Mouse (Mus musculus) kidney, embryonic 16.5 days (tissue): Measurements from ENCODE around the gene Olfr1065. TPM values are rescaled to one million over a fixed set of nuclear protein-coding genes. Genes with fewer than 3 reads are reported as not detected.
"Not testable (repeated sequence)": the region's sequence is repeated elsewhere in the genome, so short reads cannot be mapped to it uniquely, and the experiment has no call there.

ENCODE experiments used
- ATAC-seq: fragments of 200-750 bp; cut with Nextera tagmentation; 2 replicates; pipeline ENCODE4 v1.8.0; 2017; ENCODE audit warnings: moderate TSS enrichment; ENCODE audit not compliant: low FRiP score, low TSS enrichment
- H3K27ac ChIP-seq: fragments of 300-500 bp; sonication (generic); 2 replicates; pipeline ENCODE4 v1.5.1; 2014; ENCODE audit warnings: low read length
- H3K27me3 ChIP-seq: fragments of 300-500 bp; sonication (generic); 2 replicates; pipeline ENCODE4 v1.6.1; 2014; ENCODE audit warnings: low read length, control low read depth, mixed read lengths; ENCODE audit not compliant: insufficient read depth
- H3K36me3 ChIP-seq: fragments of 300-500 bp; sonication (generic); 2 replicates; pipeline ENCODE4 v1.6.1; 2014; ENCODE audit warnings: low read length, control low read depth, mixed read lengths; ENCODE audit not compliant: insufficient read depth
- H3K4me1 ChIP-seq: fragments of 300-500 bp; sonication (generic); 2 replicates; pipeline ENCODE4 v1.6.1; 2014; ENCODE audit warnings: low read length, control low read depth, mixed read lengths; ENCODE audit not compliant: insufficient read depth
- H3K4me2 ChIP-seq: fragments of 300-500 bp; sonication (generic); replicated peaks from 2 replicates; pipeline ENCODE4 v1.6.1; 2014; ENCODE audit warnings: low read depth, low read length
- H3K4me3 ChIP-seq: fragments of 300-500 bp; sonication (generic); 2 replicates; pipeline ENCODE4 v1.5.1; 2014; ENCODE audit warnings: mild to moderate bottlenecking, low read length
- H3K9ac ChIP-seq: fragments of 300-500 bp; sonication (generic); replicated peaks from 2 replicates; pipeline ENCODE4 v1.6.1; 2014; ENCODE audit warnings: low read length
- H3K9me3 ChIP-seq: fragments of 300-500 bp; sonication (generic); 2 replicates; pipeline ENCODE4 v1.6.1; 2016; ENCODE audit warnings: low read length, control low read depth
- WGBS: fragments of 180-500 bp; shearing (Covaris S2); extraction: QIAGEN DNeasy Blood & Tissue Kit; methylation state at CpG from one replicate; pipeline ENCODE4 v1.1.7; 2014; 5-methylcytosine and 5-hydroxymethylcytosine counted together
- polyA plus RNA-seq: library from polyadenylated mRNA; unstranded; fragments of >200 nt; fragmentation: Nextera tagmentation; extraction: Ambion mirVana; gene quantifications from 2 replicates; pipeline ENCODE4 v1.2.1, GENCODE M21; 2015

Olfr1065 gene
- polyA plus RNA-seq = not detected in 2 replicates

- not testable (repeated sequence) for H3K27me3 ChIP-seq, H3K36me3 ChIP-seq, ATAC-seq, H3K9me3 ChIP-seq, H3K4me2 ChIP-seq, H3K4me1 ChIP-seq, H3K4me3 ChIP-seq, H3K9ac ChIP-seq, H3K27ac ChIP-seq
- WGBS = no CpG with 5 or more reads among the region's 1 CpGs
Measured at GRCm38 (mm10) chr2:86450491-86450890, at the start of gene Olfr1065. Olfr1065 (minus strand) TSS chr2:86450591.

DNA sequence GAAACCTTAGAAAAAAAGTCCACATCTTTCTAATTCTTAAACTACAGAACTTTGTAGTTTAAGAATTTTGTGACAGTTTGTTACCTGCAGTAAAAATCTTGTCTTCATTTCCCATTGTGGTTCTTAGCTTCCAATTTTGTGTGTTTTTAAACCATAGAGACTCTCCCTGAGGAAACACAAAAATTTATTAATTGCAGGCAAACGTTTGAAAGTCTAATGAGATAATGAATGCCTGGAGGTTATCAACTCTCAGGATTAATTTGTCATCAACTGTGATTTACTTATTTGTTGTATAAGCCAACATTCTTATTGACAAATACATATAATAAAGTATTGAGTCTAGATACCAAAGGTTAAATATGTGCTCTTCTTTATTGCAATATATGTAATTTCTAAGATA, 36.9 kb upstream of the Olfr1065 start, which contains the start of gene Olfr228:
Olfr228 (minus strand) TSS at position 101 of the 400 bp plus-strand sequence.
- Histone ChIP-seq H3K27ac (no peak within 1 kb of the TSS), H3K36me3 (no peaks in the 10 kb centered on the region), H3K4me3 (no peak within 1 kb of the TSS), H3K9ac (no peak within 1 kb of the TSS), H3K9me3 (no peaks in the 10 kb centered on the region), H3K4me2 (no peak within 1 kb of the TSS), H3K27me3 (no peaks in the 10 kb centered on the region), H3K4me1 (no peaks in the 10 kb centered on the region)
- 38% methylated on average over 1 of the region's 1 CpGs for WGBS
- ATAC-seq = no peak

DNA sequence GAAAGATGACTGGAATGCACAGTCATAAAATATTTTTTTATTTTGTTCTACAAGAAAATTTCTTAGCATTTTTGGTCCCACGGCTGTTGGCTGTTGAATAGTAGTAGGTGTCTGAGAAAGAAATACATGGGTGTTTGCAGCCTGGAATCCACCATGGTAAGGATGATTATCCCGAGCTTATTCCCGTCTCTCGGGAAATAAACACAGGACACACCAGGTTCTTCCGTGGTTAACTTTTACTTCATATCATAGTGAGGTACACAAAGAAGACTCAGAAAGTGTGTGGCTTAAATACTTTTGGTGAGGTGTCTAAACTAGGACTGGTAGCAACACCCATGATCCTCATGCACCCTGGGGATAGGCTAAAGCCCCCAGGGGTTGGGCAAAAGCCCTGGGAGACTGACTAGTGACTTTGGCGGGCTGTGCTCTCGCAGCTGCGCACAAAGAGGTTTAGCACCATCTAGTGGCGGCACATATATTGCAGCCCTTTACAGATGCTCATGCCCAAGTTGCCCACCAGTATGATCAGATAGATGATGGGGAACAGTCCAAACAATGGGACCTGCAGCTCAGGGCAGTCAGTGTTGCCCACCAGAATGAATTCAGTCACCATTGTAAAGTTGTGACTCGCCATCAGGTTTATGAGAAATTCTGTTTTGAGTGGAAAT, 14.2 kb upstream of the Olfr1065 start:
- Histone ChIP-seq H3K27ac (no peak overlapping the region), H3K4me2 (peak overlapping the region; percentile 29; the same call in 1 of the 2 replicates), H3K27me3 (no peaks in the 10 kb centered on the region), H3K9me3 (no peaks in the 10 kb centered on the region), H3K4me1 (no peaks in the 10 kb centered on the region), H3K9ac (no peak overlapping the region), H3K36me3 (no peaks in the 10 kb centered on the region), H3K4me3 (no peak overlapping the region)
- ATAC-seq = 0 out of 2 replicates have a peak, but pooled peaks have one; percentile 27
- 40% methylated on average over 10 of the region's 10 CpGs for WGBS

- 77% methylated on average over 1 of the region's 1 CpGs for WGBS
- Histone ChIP-seq H3K4me1 (no peaks in the 10 kb centered on the region), H3K27ac (no peak overlapping the region), H3K9me3 (no peaks in the 10 kb centered on the region), H3K9ac (no peak overlapping the region), H3K4me2 (no peak overlapping the region), H3K4me3 (no peak overlapping the region), H3K36me3 (no peaks in the 10 kb centered on the region), H3K27me3 (no peaks in the 10 kb centered on the region)
- no peak for ATAC-seq
Measured at GRCm38 (mm10) chr2:86460434-86460833, 10.0 kb upstream of the Olfr1065 start.

GRCm38 (mm10) chr2:86456169-86456568, 5.8 kb upstream of the Olfr1065 start, which contains the start of gene Olfr1066:
Olfr1066 (minus strand) TSS chr2:86456269.
- Histone ChIP-seq H3K36me3 (no peaks in the 10 kb centered on the region), H3K9me3 (no peaks in the 10 kb centered on the region), H3K27ac (no peak within 1 kb of the TSS), H3K4me3 (no peak within 1 kb of the TSS), H3K9ac (no peak within 1 kb of the TSS), H3K4me2 (no peak within 1 kb of the TSS), H3K4me1 (no peaks in the 10 kb centered on the region), H3K27me3 (no peaks in the 10 kb centered on the region)
- 93% methylated on average over 1 of the region's 1 CpGs for WGBS
- no peak for ATAC-seq

GRCm38 (mm10) chr2:86442101-86442500, 8.3 kb downstream of the Olfr1065 start:
- H3K9ac ChIP-seq, H3K4me3 ChIP-seq, H3K9me3 ChIP-seq, H3K27me3 ChIP-seq, ATAC-seq, H3K4me1 ChIP-seq, H3K36me3 ChIP-seq, H3K27ac ChIP-seq, H3K4me2 ChIP-seq: not testable (repeated sequence)
- WGBS = 71% methylated on average over 1 of the region's 1 CpGs

DNA sequence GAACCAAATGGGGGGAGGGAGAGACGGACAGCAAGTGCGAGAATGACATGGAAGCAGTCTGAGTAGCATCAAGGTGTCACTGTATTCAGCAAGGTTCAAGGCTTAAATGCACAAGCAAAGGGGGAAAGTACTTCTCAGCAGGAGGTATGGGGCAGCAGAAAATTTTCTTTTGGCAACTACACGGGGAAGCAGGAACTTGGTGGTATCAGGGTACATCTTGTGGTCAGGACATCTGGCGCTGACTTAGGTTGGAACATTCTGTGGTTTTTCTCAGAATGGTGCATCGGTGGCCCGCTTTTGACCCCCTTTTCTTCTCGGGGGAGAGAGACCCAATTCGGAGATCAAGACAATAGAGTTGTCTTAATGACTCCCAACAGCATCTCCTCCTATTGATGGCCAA, 21.9 kb downstream of the Olfr1065 start:
- ATAC-seq, H3K4me1 ChIP-seq, H3K4me2 ChIP-seq, H3K27ac ChIP-seq, H3K36me3 ChIP-seq, H3K27me3 ChIP-seq, H3K9me3 ChIP-seq, H3K4me3 ChIP-seq, H3K9ac ChIP-seq: not testable (repeated sequence)
- 87% methylated on average over 8 of the region's 8 CpGs for WGBS

- not testable (repeated sequence) for H3K9me3 ChIP-seq, H3K27me3 ChIP-seq, H3K9ac ChIP-seq, H3K27ac ChIP-seq, H3K4me1 ChIP-seq, H3K4me2 ChIP-seq, ATAC-seq, H3K4me3 ChIP-seq, H3K36me3 ChIP-seq
Measured at GRCm38 (mm10) chr2:86426649-86427048, 23.7 kb downstream of the Olfr1065 start, which contains the start of gene Olfr1062. Olfr1062 (minus strand) TSS chr2:86426749.

- H3K27me3 ChIP-seq = no peaks in the 10 kb centered on the region
- no peak within 1 kb of the TSS for H3K9ac ChIP-seq
- H3K27ac ChIP-seq = no peak within 1 kb of the TSS
- no peaks in the 10 kb centered on the region for H3K4me1 ChIP-seq
- no peaks in the 10 kb centered on the region for H3K36me3 ChIP-seq
- no peak within 1 kb of the TSS for H3K4me3 ChIP-seq
- 81% methylated on average over 1 of the region's 1 CpGs for WGBS
- no peak for ATAC-seq
- H3K9me3 ChIP-seq = no peaks in the 10 kb centered on the region
- no peak within 1 kb of the TSS for H3K4me2 ChIP-seq
Measured at GRCm38 (mm10) chr2:86413950-86414349, 36.4 kb downstream of the Olfr1065 start, which contains the start of gene Olfr1061. Olfr1061 (minus strand) TSS chr2:86414050.

DNA sequence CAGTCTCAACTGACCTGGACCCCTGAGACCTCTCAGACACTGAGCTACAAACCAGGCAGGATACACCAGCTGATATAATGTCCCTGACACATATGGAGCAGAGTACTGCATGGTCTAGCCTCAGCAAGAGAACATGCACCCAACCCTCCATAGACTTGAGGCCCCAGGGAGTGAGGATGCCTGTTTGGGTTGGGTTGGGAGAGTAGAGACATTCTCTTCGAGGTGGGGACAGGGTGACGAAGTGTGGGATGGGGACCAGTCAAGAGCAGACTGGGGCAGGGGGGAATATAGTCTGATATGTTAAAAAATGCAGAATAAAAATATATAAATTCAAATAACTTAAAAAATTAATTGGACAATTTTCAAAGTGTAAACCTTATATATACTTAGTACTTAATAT, 55.3 kb downstream of the Olfr1065 start:
- Histone ChIP-seq H3K36me3 (no peaks in the 10 kb centered on the region), H3K4me2 (no peak overlapping the region), H3K4me1 (no peaks in the 10 kb centered on the region), H3K9ac (no peak overlapping the region), H3K4me3 (no peak overlapping the region), H3K27ac (no peak overlapping the region), H3K9me3 (no peaks in the 10 kb centered on the region), H3K27me3 (no peaks in the 10 kb centered on the region)
- WGBS = 85% methylated on average over 2 of the region's 2 CpGs
- ATAC-seq = no peak
